Mouse (Mus musculus): ENCODE results near the gene Ankrd44. TPM values are rescaled to one million over a fixed set of nuclear protein-coding genes. Genes with fewer than 3 reads are reported as not detected.

Gene Ankrd44
- total and polyA plus RNA-seq, 3 experiments, result 12.7 to 23.0 (median 19.8) TPM

DNA sequence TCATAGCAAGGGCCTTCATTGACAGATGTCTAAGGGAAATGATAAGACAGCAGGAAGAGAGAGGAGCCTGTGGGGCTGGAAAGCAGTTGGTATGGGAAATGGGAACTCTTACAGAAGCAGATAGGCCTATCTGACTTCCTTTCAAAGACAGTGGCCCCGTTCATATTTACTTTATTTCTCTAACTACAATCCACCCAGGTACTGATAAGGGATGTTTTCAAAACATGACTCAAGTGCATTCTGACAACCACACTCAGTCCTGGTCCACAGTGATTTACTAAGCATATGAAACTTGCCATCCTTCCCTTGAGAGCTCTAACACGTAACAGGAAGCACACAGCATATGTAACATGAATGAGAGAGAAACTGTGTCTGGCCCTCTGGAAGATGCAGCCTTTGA, 86.1 kb downstream of the Ankrd44 start:
- H3K27me3 ChIP-seq (replicated peaks), result no peaks in the 10 kb centered on the region
- TF ChIP-seq ZKSCAN1 (IDR thresholded peaks at IDR 0.05; ENCODE audit: borderline replicate concordance, low read depth, low read length) (no peak), CHD1 (IDR thresholded peaks at IDR 0.05; ENCODE audit: low read depth, low read length) (no peak), ZC3H11A (IDR thresholded peaks at IDR 0.05; ENCODE audit: low read depth, low read length) (no peak), TCF12 (IDR thresholded peaks at IDR 0.05; ENCODE audit: low read depth, low read length) (no peak), PAX5 (IDR thresholded peaks at IDR 0.05; ENCODE audit: low read length) (no peak), POLR2AphosphoS2 (IDR thresholded peaks at IDR 0.05; ENCODE audit: low read depth, low read length) (no peak), USF2 (conservative IDR thresholded peaks at IDR 0.05; ENCODE audit: low read depth, low read length) (no peak), CTCF (conservative IDR thresholded peaks at IDR 0.05 in 1 of 2, IDR thresholded peaks at IDR 0.05 in 1 of 2; ENCODE audit: low read depth in 2 of 2, low read length in 2 of 2) (no peak), E2F4 (IDR thresholded peaks at IDR 0.05; ENCODE audit: insufficient replicate concordance, low read depth, low read length) (no peak), JUN (IDR thresholded peaks at IDR 0.05; ENCODE audit: insufficient read depth, low read depth, low read length) (no peak)
- H3K4me3 ChIP-seq (replicated peaks in 1 of 3; ENCODE audit: low read depth in 2 of 3, low read length in 2 of 3, poor library complexity in 1 of 3), result no peak overlapping the region
- peaks cover 28 to 89% of the 10 kb centered on the region in 2 experiments for H3K4me1 ChIP-seq (ENCODE audit: control insufficient read depth in 1 of 2, insufficient read depth in 2 of 2)
- no peak overlapping the region for H3K27ac ChIP-seq (ENCODE audit: insufficient read depth, low read depth)
- no peaks in the 10 kb centered on the region for H3K9me3 ChIP-seq (replicated peaks; ENCODE audit: low read length)
- H3K79me2 ChIP-seq (replicated peaks; ENCODE audit: control insufficient read depth, extremely low read depth, insufficient read depth, poor library complexity, severe bottlenecking), result no peaks in the 10 kb centered on the region; the same call in 1 of the 2 replicates
- H3K36me3 ChIP-seq (replicated peaks in 1 of 2; ENCODE audit: control insufficient read depth in 1 of 2, insufficient read depth in 1 of 2, low read length in 1 of 2), result no peaks in the 10 kb centered on the region
- DNase-seq (ENCODE audit: extremely low read depth), result no peak
- in situ Hi-C loops (cut with MboI; ENCODE audit: low pct_ligation_motif_present, low pct_unique_long_range_greater_than_20kb, low sequenced_read_pairs) (no loop called here), dilution Hi-C loops (cut with MboI; ENCODE audit: extremely low pct_ligation_motif_present, extremely low pct_unique_long_range_greater_than_20kb, low sequenced_read_pairs) (no loop called here)
- H3K9ac ChIP-seq (ENCODE audit: insufficient read depth, low read depth), result no peak overlapping the region
- H3K4me2 ChIP-seq (ENCODE audit: insufficient read depth, low read depth, poor library complexity, severe bottlenecking), result no peak overlapping the region

DNA sequence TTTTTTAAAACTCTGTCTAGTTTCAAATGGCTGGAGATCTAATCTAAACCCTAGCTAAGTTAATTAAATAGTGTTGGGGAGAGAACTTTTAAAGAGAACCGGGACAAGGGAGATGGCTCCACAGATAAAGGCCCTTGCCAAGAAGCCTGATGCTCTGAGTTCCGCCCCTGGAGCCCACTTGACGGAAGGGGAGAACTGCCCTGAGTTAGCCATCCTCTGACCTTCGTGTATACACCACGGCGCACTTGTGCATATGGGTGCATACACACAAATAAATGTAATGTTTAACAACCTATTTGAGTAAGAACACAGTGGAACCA, 87.7 kb downstream of the Ankrd44 start:
- Histone ChIP-seq H3K27me3 (replicated peaks) (no peaks in the 10 kb centered on the region), H3K9me3 (replicated peaks; ENCODE audit: low read length) (no peaks in the 10 kb centered on the region), H3K36me3 (replicated peaks in 1 of 2; ENCODE audit: control insufficient read depth in 1 of 2, insufficient read depth in 1 of 2, low read length in 1 of 2) (peaks cover 0 to 3% of the 10 kb centered on the region in 2 experiments), H3K27ac (ENCODE audit: insufficient read depth, low read depth) (no peak overlapping the region), H3K4me1 (ENCODE audit: control insufficient read depth in 1 of 2, insufficient read depth in 2 of 2) (peaks cover 21 to 75% of the 10 kb centered on the region in 2 experiments), H3K4me2 (ENCODE audit: insufficient read depth, low read depth, poor library complexity, severe bottlenecking) (no peak overlapping the region), H3K79me2 (replicated peaks; ENCODE audit: control insufficient read depth, extremely low read depth, insufficient read depth, poor library complexity, severe bottlenecking) (no peaks in the 10 kb centered on the region; the same call in 1 of the 2 replicates), H3K4me3 (replicated peaks in 1 of 3; ENCODE audit: low read depth in 2 of 3, low read length in 2 of 3, poor library complexity in 1 of 3) (no peak overlapping the region), H3K9ac (ENCODE audit: insufficient read depth, low read depth) (no peak overlapping the region)
- DNase-seq (ENCODE audit: extremely low read depth), result no peak
- dilution Hi-C loops (cut with MboI; ENCODE audit: extremely low pct_ligation_motif_present, extremely low pct_unique_long_range_greater_than_20kb, low sequenced_read_pairs), result no loop called here
- in situ Hi-C loops (cut with MboI; ENCODE audit: low pct_ligation_motif_present, low pct_unique_long_range_greater_than_20kb, low sequenced_read_pairs), result no loop called here
- TF ChIP-seq HCFC1 (IDR thresholded peaks at IDR 0.05; ENCODE audit: low read depth, low read length) (no peak), ZMIZ1 (IDR thresholded peaks at IDR 0.05; ENCODE audit: low read depth, low read length) (no peak), POLR2A (IDR thresholded peaks at IDR 0.05; ENCODE audit: low read depth, low read length) (no peak), MAFK (IDR thresholded peaks at IDR 0.05; ENCODE audit: insufficient replicate concordance, low read length) (no peak), UBTF (IDR thresholded peaks at IDR 0.05; ENCODE audit: low read depth, low read length) (no peak), POLR2AphosphoS2 (IDR thresholded peaks at IDR 0.05; ENCODE audit: low read depth, low read length) (no peak), TBP (conservative IDR thresholded peaks at IDR 0.05; ENCODE audit: low read depth, low read length) (no peak), SIN3A (IDR thresholded peaks at IDR 0.05; ENCODE audit: low read length) (no peak), NRF1 (IDR thresholded peaks at IDR 0.05; ENCODE audit: low read depth, low read length) (no peak), ETS1 (conservative IDR thresholded peaks at IDR 0.05; ENCODE audit: low read depth, low read length) (no peak)

Measured in CH12.LX (cell line).